Mouse (Mus musculus) lung, postnatal 36 days (tissue): ENCODE measurements at regions not wholly inside any gene's neighbourhood (a gene's known extent, or its start where the extent isn't known, plus 50 kb on each side); places are given as distances from the start of the nearest gene placed in this dataset.

ENCODE experiments used
- DNase-seq: peaks from one replicate; pipeline ENCODE4 v3.0.0; 2022; ENCODE audit warnings: mixed read lengths

GRCm38 (mm10) chr12:13668485-13669022, 399.6 kb downstream of the Nbas start:
- DNase-seq, result no peak

- DNase-seq, result no peak
These were observed 370.4 kb downstream of the Nbas start for GRCm38 (mm10) chr12:13639336-13639735.
